Mouse (Mus musculus) liver, embryonic 12.5 days (tissue): ENCODE measurements at regions not wholly inside any gene's neighbourhood (a gene's known extent, or its start where the extent isn't known, plus 50 kb on each side); places are given as distances from the start of the nearest gene placed in this dataset.
"Not testable (repeated sequence)": the region's sequence is repeated elsewhere in the genome, so short reads cannot be mapped to it uniquely, and the experiment has no call there.

ENCODE experiments used
- ATAC-seq: fragments of 200-750 bp; cut with Nextera tagmentation; 2 replicates; pipeline ENCODE4 v1.8.0; 2017; ENCODE audit warnings: moderate number of reproducible peaks, mild to moderate bottlenecking, moderate library complexity
- H3K27ac ChIP-seq: fragments of 300-500 bp; sonication (generic); 2 replicates; pipeline ENCODE4 v1.5.1; 2016; ENCODE audit warnings: mild to moderate bottlenecking
- H3K27me3 ChIP-seq: fragments of 300-500 bp; sonication (generic); replicated peaks from 2 replicates; pipeline ENCODE4 v1.6.1; 2016; ENCODE audit warnings: mild to moderate bottlenecking, moderate library complexity
- H3K36me3 ChIP-seq: fragments of 300-500 bp; sonication (generic); 2 replicates; pipeline ENCODE4 v1.6.1; 2016; ENCODE audit warnings: mild to moderate bottlenecking, moderate library complexity
- H3K4me1 ChIP-seq: fragments of 300-500 bp; sonication (generic); 2 replicates; pipeline ENCODE4 v1.6.1; 2016
- H3K4me2 ChIP-seq: fragments of 300-500 bp; sonication (generic); 2 replicates; pipeline ENCODE4 v1.6.1; 2016; ENCODE audit warnings: mild to moderate bottlenecking, moderate library complexity
- H3K4me3 ChIP-seq: fragments of 300-500 bp; sonication (generic); 2 replicates; pipeline ENCODE4 v1.5.1; 2016; ENCODE audit warnings: mild to moderate bottlenecking, moderate library complexity
- H3K9ac ChIP-seq: fragments of 300-500 bp; sonication (generic); 2 replicates; pipeline ENCODE4 v1.6.1; 2016; ENCODE audit warnings: mild to moderate bottlenecking, moderate library complexity
- H3K9me3 ChIP-seq: fragments of 300-500 bp; sonication (generic); replicated peaks from 2 replicates; pipeline ENCODE4 v1.6.1; 2016; ENCODE audit warnings: mild to moderate bottlenecking, moderate library complexity
- WGBS: fragments of 180-500 bp; shearing (Covaris S2); methylation state at CpG from one replicate; pipeline ENCODE4 v1.1.7; 2016; ENCODE audit not compliant: insufficient replicate concordance; 5-methylcytosine and 5-hydroxymethylcytosine counted together

DNA sequence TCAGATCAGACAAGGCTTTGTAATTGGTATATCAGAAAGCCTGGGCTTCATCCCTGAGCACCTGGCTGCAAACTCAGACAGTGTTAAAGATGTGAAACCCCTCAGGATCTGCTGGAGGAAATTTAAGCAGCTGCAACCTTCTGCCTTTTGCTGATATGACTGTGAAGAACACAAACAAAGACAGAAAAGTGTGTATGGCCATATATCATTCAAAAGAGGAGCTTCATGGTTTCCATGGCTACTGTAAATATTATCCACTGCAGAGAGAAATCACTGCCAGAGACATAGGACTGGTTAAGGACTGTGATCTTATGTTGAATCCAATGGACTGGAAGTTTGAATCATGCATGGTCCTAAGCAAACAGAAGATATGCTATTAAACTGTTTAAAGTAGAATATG, 402.6 kb upstream of the Ercc4 start:
- Histone ChIP-seq H3K27ac (no peak overlapping the region), H3K9me3 (no peaks in the 10 kb centered on the region), H3K4me2 (no peak overlapping the region), H3K4me1 (peaks cover 22% of the 10 kb centered on the region), H3K36me3 (no peaks in the 10 kb centered on the region), H3K27me3 (no peaks in the 10 kb centered on the region), H3K9ac (no peak overlapping the region), H3K4me3 (no peak overlapping the region)
- ATAC-seq, result no peak

DNA sequence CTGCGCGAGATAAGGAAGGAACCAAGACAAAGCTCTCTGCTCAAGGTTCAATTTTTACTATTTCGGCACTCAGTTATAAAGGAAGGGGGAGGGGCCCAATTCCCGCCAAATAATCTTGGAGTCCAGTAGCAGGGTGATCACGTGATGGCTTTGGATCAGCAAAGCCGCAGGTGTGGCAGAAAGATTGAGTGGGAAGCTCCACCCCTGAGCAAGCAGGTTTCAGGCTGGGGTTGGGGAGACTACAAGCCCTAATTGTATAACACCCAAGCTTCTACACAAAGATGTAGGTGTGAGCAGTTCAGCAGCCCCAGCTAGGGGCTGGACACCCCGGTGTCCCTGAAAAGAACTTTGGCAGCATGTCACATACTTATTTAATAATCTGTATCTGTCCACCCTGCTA, 388.1 kb upstream of the Ercc4 start:
- WGBS, result 50% methylated on average over 7 of the region's 7 CpGs
- not testable (repeated sequence) for H3K27me3 ChIP-seq, H3K9me3 ChIP-seq, H3K36me3 ChIP-seq, H3K4me3 ChIP-seq, H3K9ac ChIP-seq, H3K27ac ChIP-seq
- Histone ChIP-seq H3K4me2 (peak overlapping the region; percentile 34), H3K4me1 (peaks cover 18% of the 10 kb centered on the region)
- ATAC-seq, result peak; percentile 51; the same call in 1 of the 2 replicates

DNA sequence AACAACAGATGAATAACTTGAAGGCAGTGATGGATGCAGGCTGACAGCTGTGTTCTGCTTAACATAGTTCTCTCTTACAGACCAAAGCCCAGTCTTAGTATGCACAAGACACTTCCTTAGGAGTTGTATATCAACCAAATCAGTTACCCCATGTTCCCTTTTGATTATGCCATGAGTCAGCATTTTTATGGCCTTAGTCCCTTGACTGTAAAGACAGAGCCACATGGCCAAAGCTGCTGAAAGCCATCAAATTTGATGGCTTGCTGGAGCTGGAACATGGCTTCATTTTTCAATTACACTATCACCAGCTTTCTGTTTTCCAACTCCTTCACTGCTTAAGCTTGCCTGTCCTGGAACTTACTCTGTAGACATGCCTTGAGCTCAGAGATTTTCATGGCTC, 383.4 kb upstream of the Ercc4 start:
- Histone ChIP-seq H3K9ac (no peak overlapping the region), H3K4me3 (no peak overlapping the region), H3K36me3 (no peaks in the 10 kb centered on the region), H3K27me3 (no peaks in the 10 kb centered on the region), H3K9me3 (no peaks in the 10 kb centered on the region), H3K4me2 (no peak overlapping the region), H3K27ac (no peak overlapping the region), H3K4me1 (peaks cover 14% of the 10 kb centered on the region)
- ATAC-seq, result peak; percentile 59; the same call in 1 of the 2 replicates

DNA sequence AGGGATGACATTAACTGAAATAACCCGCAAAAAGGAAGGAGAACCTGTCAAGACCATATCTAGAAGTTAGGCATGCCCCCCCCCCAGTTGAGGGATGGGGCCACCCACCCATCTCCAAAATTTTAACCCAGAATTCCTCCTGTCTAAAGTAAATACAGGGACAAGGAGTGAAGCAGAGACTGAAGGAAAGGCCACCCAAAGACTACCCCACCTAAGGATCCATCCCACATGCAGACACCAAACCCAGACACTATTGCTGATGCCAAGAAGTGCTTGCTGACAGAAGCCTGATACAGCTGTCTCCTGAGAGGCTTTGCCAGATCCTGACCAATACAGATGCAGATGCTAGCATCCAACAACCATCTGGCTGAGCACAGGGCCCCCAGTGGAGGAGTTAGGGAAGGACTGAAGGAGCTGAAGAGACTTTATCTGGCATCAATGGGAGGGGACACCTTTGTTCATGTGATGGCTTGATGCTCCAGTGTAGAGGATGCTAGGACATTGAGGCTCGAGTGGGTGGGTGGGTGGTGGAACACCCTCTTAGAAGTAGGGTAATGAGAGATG, 379.2 kb upstream of the Ercc4 start:
- 47% methylated on average over 2 of the region's 2 CpGs for WGBS
- H3K27ac ChIP-seq, H3K4me3 ChIP-seq, H3K4me2 ChIP-seq, H3K27me3 ChIP-seq, H3K36me3 ChIP-seq, ATAC-seq, H3K9me3 ChIP-seq, H3K9ac ChIP-seq, H3K4me1 ChIP-seq: not testable (repeated sequence)

- H3K9me3 ChIP-seq, result no peaks in the 10 kb centered on the region
- no peaks in the 10 kb centered on the region for H3K4me1 ChIP-seq
- ATAC-seq, result no peak
- no peaks in the 10 kb centered on the region for H3K27me3 ChIP-seq
- H3K9ac ChIP-seq, result no peak overlapping the region
- no peak overlapping the region for H3K4me2 ChIP-seq
- H3K27ac ChIP-seq, result no peak overlapping the region
- WGBS, result 72% methylated on average over 2 of the region's 2 CpGs
- no peaks in the 10 kb centered on the region for H3K36me3 ChIP-seq
- H3K4me3 ChIP-seq, result no peak overlapping the region
Observed at GRCm38 (mm10) chr16:12731588-12731987, 377.9 kb upstream of the Ercc4 start.

- Histone ChIP-seq H3K9ac (no peak overlapping the region), H3K27ac (no peak overlapping the region), H3K9me3 (no peaks in the 10 kb centered on the region), H3K36me3 (no peaks in the 10 kb centered on the region), H3K4me2 (no peak overlapping the region), H3K27me3 (no peaks in the 10 kb centered on the region), H3K4me3 (no peak overlapping the region), H3K4me1 (no peaks in the 10 kb centered on the region)
- ATAC-seq, result no peak
Observed at GRCm38 (mm10) chr16:12742472-12742871, 367.0 kb upstream of the Ercc4 start.

GRCm38 (mm10) chr16:12753181-12753580, 356.3 kb upstream of the Ercc4 start:
- H3K27me3 ChIP-seq, result no peaks in the 10 kb centered on the region
- no peaks in the 10 kb centered on the region for H3K4me1 ChIP-seq
- no peak overlapping the region for H3K9ac ChIP-seq
- H3K4me3 ChIP-seq, result no peak overlapping the region
- no peak overlapping the region for H3K4me2 ChIP-seq
- ATAC-seq, result no peak
- no peaks in the 10 kb centered on the region for H3K9me3 ChIP-seq
- H3K36me3 ChIP-seq, result no peaks in the 10 kb centered on the region
- H3K27ac ChIP-seq, result no peak overlapping the region
- 74% methylated on average over 3 of the region's 3 CpGs for WGBS

GRCm38 (mm10) chr16:12754361-12754760, 355.1 kb upstream of the Ercc4 start:
- ATAC-seq, result no peak

GRCm38 (mm10) chr16:12758594-12758993, 350.9 kb upstream of the Ercc4 start:
- no peak overlapping the region for H3K27ac ChIP-seq
- H3K4me2 ChIP-seq, result no peak overlapping the region
- no peak overlapping the region for H3K9ac ChIP-seq
- no peaks in the 10 kb centered on the region for H3K9me3 ChIP-seq
- H3K4me1 ChIP-seq, result no peaks in the 10 kb centered on the region
- ATAC-seq, result peak; percentile 46; the same call in 1 of the 2 replicates
- no peaks in the 10 kb centered on the region for H3K36me3 ChIP-seq
- H3K4me3 ChIP-seq, result no peak overlapping the region
- WGBS, result 79% methylated on average over 4 of the region's 4 CpGs
- H3K27me3 ChIP-seq, result no peaks in the 10 kb centered on the region

More at GRCm38 (mm10) chr16:12754361-12754760, 355.1 kb upstream of the Ercc4 start:
- H3K4me3 ChIP-seq, result no peak overlapping the region
- H3K4me2 ChIP-seq, result no peak overlapping the region
- H3K9ac ChIP-seq, result no peak overlapping the region
- no peaks in the 10 kb centered on the region for H3K4me1 ChIP-seq
- no peaks in the 10 kb centered on the region for H3K36me3 ChIP-seq
- no peaks in the 10 kb centered on the region for H3K9me3 ChIP-seq
- no peak overlapping the region for H3K27ac ChIP-seq
- no peaks in the 10 kb centered on the region for H3K27me3 ChIP-seq

DNA sequence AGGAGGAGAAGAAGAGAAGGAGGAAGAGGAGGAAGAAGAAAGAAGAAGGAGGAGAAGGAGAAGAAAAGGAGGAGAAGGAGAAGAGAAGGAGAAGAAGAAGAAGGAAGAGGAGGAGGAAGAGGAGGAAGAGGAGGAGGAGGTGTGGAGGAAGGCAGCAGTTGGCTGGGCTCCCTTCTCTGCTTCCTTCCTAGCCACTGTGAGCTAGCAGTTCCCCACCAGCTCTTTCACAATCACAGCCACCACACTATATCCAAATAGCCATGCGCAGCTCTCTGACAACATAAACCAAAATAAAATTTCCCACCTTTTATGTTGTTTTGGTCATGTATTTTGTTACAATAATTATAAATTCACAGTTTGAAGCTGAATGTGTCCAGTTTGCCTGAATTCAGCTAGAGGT, 345.3 kb upstream of the Ercc4 start:
- 71% methylated on average over 1 of the region's 1 CpGs for WGBS
- no peak for ATAC-seq

GRCm38 (mm10) chr16:12764608-12765007, 344.9 kb upstream of the Ercc4 start:
- H3K27ac ChIP-seq, result no peak overlapping the region
- no peak overlapping the region for H3K4me3 ChIP-seq
- H3K36me3 ChIP-seq, result no peaks in the 10 kb centered on the region
- no peak for ATAC-seq
- no peaks in the 10 kb centered on the region for H3K9me3 ChIP-seq
- H3K4me2 ChIP-seq, result no peak overlapping the region
- H3K27me3 ChIP-seq, result no peaks in the 10 kb centered on the region
- H3K4me1 ChIP-seq, result no peaks in the 10 kb centered on the region
- WGBS, result 81% methylated on average over 1 of the region's 1 CpGs
- H3K9ac ChIP-seq, result no peak overlapping the region

More for the DNA sequence above, 345.3 kb upstream of the Ercc4 start:
- H3K4me3 ChIP-seq, result no peak overlapping the region
- H3K4me1 ChIP-seq, result no peaks in the 10 kb centered on the region
- no peaks in the 10 kb centered on the region for H3K9me3 ChIP-seq
- H3K9ac ChIP-seq, result no peak overlapping the region
- H3K27ac ChIP-seq, result no peak overlapping the region
- H3K36me3 ChIP-seq, result no peaks in the 10 kb centered on the region
- no peak overlapping the region for H3K4me2 ChIP-seq
- no peaks in the 10 kb centered on the region for H3K27me3 ChIP-seq

DNA sequence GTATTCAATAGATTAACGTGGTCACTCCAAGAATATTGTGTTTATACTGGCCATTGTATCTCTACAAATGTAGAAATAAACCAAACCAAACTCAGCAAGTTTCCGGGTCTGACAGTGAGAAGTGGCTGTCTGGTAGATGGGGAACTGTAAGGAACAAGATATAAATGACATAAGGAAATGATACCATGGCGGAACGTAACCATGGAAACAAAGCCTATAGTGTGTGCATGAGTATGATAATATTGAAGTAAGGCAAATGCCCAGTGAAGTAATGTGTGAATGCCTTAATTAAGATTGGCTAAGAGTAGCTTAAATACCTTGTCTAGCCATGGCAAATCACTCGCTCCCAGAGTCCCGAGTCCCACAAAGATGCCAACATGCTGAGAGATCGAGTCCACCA, 342.6 kb upstream of the Ercc4 start:
- H3K4me3 ChIP-seq, result no peak overlapping the region
- no peaks in the 10 kb centered on the region for H3K9me3 ChIP-seq
- ATAC-seq, result no peak
- H3K4me2 ChIP-seq, result no peak overlapping the region
- H3K36me3 ChIP-seq, result no peaks in the 10 kb centered on the region
- H3K4me1 ChIP-seq, result no peaks in the 10 kb centered on the region
- 72% methylated on average over 7 of the region's 7 CpGs for WGBS
- H3K27ac ChIP-seq, result no peak overlapping the region
- H3K27me3 ChIP-seq, result no peaks in the 10 kb centered on the region
- H3K9ac ChIP-seq, result no peak overlapping the region

DNA sequence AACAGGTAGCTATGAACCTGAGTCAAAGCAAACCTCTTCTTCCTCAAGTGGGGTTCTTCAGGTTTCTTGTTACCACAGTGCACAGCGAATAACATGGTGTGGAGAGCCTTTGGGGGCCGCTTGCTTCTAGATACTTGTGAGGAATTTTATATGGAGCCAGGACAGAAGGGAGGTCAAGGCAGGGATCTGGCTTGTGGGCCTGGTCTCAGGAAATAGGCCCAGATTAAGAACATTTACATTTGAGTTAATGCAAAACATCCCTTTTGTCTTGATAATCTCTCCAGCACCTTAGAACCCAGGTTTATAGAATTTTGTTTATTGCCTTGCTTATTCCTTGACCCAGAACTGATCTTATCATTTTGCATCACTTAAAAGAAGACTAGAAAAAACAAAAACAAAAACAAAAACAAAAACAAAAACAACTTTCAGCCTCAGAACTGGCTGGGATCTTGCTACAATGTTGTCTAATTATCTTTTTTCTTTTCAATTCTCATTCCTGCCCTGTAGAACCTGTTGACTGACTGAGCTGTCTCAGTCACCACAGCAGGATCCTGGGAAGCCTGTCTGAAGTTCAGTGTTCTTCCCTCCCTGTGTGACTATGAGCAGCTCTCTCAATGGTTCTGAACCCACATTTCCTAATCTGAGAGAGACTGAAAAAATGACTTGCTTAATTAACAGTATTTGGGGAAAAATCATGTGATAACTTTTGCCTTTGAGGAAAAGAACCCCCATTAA, 341.2 kb upstream of the Ercc4 start:
- H3K27me3 ChIP-seq, result no peaks in the 10 kb centered on the region
- H3K9me3 ChIP-seq, result no peaks in the 10 kb centered on the region
- no peak overlapping the region for H3K4me3 ChIP-seq
- H3K36me3 ChIP-seq, result no peaks in the 10 kb centered on the region
- no peak overlapping the region for H3K9ac ChIP-seq
- H3K4me2 ChIP-seq, result no peak overlapping the region
- H3K27ac ChIP-seq, result no peak overlapping the region
- 62% methylated on average over 2 of the region's 2 CpGs for WGBS
- no peaks in the 10 kb centered on the region for H3K4me1 ChIP-seq
- no peak for ATAC-seq
